Mouse (Mus musculus): ENCODE measurements around the gene Fdx1. TPM values are rescaled to one million over a fixed set of nuclear protein-coding genes. Genes with fewer than 3 reads are reported as not detected.

Fdx1 gene
- total RNA-seq, 4 experiments from 2014 or later: 15.2 to 18.0 (median 17.8) TPM

GRCm38 (mm10) chr9:51964110-51964509 lies 754 bp upstream of the Fdx1 start:
- no peak for DNase-seq (ENCODE audit: low spot score in 2 of 2)

- DNase-seq (ENCODE audit: low spot score in 2 of 2): no peak
Measured at GRCm38 (mm10) chr9:51961190-51961909, 2.0 kb downstream of the Fdx1 start.

GRCm38 (mm10) chr9:51960331-51960730 lies 3.0 kb downstream of the Fdx1 start:
- DNase-seq (ENCODE audit: low spot score in 2 of 2): no peak

DNA sequence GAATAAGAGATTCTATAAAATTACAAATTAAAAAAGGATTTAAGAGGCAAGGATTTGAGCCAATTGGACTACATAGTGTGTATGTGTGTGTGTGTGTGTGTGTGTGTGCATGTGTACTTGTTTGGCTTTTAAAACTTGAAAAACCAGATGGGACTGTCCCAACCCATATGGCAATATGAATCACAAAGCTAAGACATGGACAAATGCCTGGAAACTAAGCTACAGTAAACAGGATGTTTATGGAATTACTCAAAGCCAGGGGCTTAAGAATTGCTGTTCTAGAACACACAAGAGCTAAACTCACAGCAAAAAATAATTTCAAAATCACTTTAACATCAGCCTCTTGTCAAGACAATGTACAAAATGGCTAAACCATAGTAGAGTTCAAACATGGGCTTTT lies 4.4 kb downstream of the Fdx1 start:
- no peak for DNase-seq (ENCODE audit: low spot score in 2 of 2)

DNA sequence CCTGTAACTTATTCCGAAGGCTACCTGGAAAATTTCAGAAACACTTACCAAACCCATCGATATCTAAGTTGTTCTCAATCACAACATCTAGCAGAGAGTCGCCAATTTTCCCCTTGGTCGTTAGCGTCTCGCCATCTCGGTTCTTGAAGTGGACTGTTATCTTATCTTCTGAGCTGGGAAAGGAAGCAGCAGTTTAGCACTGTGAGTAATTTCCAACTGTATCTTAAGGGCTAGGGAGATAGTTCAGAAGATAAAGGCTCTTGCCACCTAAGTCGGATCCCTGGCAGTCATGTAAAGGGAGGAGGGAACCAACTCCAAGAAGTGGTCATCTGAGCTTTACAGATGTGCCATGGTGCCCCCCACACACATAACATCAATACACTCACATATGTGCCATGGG lies 6.3 kb downstream of the Fdx1 start:
- DNase-seq (ENCODE audit: low spot score in 2 of 2): no peak

- DNase-seq (ENCODE audit: low spot score in 2 of 2): no peak
Measured at GRCm38 (mm10) chr9:51956484-51956883, 6.9 kb downstream of the Fdx1 start.

GRCm38 (mm10) chr9:51951337-51951736 lies 12.0 kb downstream of the Fdx1 start:
- no peak for DNase-seq (ENCODE audit: low spot score in 2 of 2)

- DNase-seq (ENCODE audit: low spot score in 2 of 2): no peak
Measured at GRCm38 (mm10) chr9:51950667-51951066, 12.7 kb downstream of the Fdx1 start.

DNA sequence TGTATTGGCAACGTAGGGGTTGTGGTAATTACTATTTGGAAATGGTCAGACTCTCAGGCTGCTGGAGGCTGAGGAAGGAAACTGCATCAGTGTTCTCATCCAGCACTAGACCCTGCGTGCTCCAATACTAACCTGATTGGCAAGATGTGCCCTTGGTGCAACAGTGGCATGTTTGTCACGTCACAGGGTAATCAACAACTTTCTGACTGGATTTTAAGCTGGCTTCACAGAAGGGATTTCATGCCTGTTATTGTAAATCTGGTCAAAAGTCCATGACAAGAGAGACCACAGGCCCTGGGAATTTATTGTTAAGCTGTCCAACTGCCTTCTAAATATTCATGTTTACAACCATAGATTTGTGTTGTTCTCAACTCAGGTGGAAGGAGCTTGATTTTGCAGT lies 13.1 kb downstream of the Fdx1 start:
- DNase-seq (ENCODE audit: low spot score in 2 of 2): no peak

DNA sequence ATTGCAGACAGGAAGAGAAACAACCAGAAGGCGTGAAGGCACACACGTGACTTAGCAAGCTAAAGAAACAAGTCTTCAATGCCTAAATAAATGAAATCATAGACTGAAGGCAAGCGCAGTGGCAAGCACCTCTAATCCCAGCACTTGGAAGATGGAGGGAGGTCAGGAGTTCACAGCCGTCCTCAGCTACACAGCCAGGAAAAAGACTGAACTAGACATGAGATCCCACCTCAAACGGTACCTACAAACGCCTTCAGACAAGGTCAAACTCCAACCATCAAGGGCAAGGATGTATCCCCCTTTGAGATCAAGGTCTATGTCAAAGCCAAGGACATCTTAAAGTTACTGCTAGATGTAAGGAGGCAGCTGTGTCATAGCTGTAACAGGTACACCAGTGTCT lies 19.4 kb downstream of the Fdx1 start:
- DNase-seq (ENCODE audit: low spot score in 2 of 2): no peak

GRCm38 (mm10) chr9:51934641-51935040 lies 28.7 kb downstream of the Fdx1 start:
- peak in 1 of 2 experiments; percentile 39 for DNase-seq (ENCODE audit: low spot score in 2 of 2)

DNA sequence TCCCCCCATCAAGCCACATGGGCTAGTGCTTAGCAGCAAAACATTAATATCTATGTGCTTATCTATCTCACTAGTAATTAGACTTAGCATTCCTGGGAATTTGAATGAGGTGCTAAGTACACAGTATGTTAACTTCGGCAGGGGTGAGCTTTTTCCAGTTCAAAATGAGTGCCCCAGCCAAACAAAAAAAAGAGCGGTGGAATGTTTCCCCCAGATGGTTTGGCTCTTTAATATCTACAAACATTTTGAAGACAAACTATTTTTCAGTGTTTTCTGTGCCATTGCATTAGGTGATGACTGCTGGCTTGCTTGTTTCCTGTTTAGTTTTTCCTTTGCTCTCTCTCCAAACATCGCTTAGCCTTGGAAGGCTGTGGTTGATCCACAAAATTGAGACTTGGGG lies 31.4 kb downstream of the Fdx1 start:
- no peak for DNase-seq (ENCODE audit: low spot score in 2 of 2)

- no peak for DNase-seq (ENCODE audit: low spot score in 2 of 2)
Measured at GRCm38 (mm10) chr9:51931054-51931690, 32.2 kb downstream of the Fdx1 start.

GRCm38 (mm10) chr9:51929972-51930371 lies 33.4 kb downstream of the Fdx1 start:
- no peak for DNase-seq (ENCODE audit: low spot score in 2 of 2)

GRCm38 (mm10) chr9:51928659-51929058 lies 34.7 kb downstream of the Fdx1 start:
- DNase-seq (ENCODE audit: low spot score in 2 of 2): no peak

DNA sequence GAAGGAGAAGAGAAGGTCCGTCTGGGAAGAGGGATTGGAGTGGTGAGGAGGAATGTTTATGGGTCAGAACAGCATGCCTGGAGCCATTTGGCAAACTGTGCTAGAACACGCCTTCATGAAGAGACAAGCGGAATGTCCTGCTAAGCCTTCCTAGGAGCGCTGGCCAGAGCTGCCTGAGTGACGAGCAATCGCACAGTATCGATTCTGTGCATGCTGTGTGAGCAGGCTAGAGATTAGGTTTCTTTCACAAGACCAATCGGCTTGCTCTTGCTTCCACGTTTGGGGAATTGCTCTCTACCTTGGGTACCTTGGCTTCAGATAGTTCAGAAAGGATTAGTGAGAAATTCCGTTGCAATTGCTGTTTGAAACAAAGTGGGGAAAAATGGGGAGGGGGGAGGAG lies 35.2 kb downstream of the Fdx1 start:
- peak in 1 of 2 experiments; percentile 9 for DNase-seq (ENCODE audit: low spot score in 2 of 2)

- no peak for DNase-seq (ENCODE audit: low spot score in 2 of 2)
Measured at GRCm38 (mm10) chr9:51927680-51928079, 35.7 kb downstream of the Fdx1 start.

- no peak for DNase-seq (ENCODE audit: low spot score in 2 of 2)
Measured at GRCm38 (mm10) chr9:51926629-51927028, 36.7 kb downstream of the Fdx1 start.

DNA sequence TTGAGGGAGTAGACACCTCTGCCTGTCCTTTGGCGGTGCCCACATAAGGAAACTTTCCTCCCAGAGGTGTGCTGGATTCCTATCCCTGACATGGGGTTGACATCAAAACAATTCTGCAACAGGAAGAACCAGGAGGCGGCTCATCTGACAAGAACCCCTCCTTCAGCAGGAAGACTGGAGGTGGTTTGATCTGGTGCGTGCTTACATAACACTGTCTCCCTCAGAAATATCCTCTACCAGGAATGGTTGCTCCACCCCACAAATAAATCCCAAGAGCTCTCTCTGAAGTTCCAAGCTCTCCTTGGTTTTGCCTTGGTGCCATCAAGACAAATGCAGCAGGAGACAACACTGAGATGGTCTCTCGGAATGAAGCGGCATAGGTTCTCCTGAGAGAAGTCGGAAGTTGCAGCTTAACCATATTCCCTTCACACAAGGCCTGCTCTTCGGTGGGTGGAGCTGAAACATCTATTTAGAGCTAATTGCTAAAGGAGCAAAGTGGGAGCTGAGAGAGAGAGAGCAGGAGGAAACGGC lies 38.7 kb downstream of the Fdx1 start:
- DNase-seq (ENCODE audit: low spot score in 2 of 2): peak; percentile 42 to 65

- DNase-seq (ENCODE audit: low spot score in 2 of 2): no peak
Measured at GRCm38 (mm10) chr9:51922756-51923155, 40.6 kb downstream of the Fdx1 start.

- DNase-seq (ENCODE audit: low spot score in 2 of 2): no peak
Measured at GRCm38 (mm10) chr9:51915580-51915979, 47.8 kb downstream of the Fdx1 start.

- DNase-seq (ENCODE audit: low spot score in 2 of 2): no peak
Measured at GRCm38 (mm10) chr9:51914481-51915120, 48.8 kb downstream of the Fdx1 start.
